Mouse (Mus musculus) kidney, postnatal 0 days (tissue): ENCODE results near the gene Cavin4. TPM values are rescaled to one million over a fixed set of nuclear protein-coding genes. Genes with fewer than 3 reads are reported as not detected.

Experiments
- ATAC-seq: fragments of 200-750 bp; cut with Nextera tagmentation; replicated peaks from 2 replicates; pipeline ENCODE4 v1.8.0; 2017; ENCODE audit warnings: low read depth, moderate number of reproducible peaks, moderate TSS enrichment, moderate library complexity; ENCODE audit not compliant: low FRiP score
- DNase-seq: peaks from one replicate; pipeline ENCODE4 v3.0.0-alpha.2; 2016; ENCODE audit warnings: low spot score
- H3K27ac ChIP-seq: fragments of 300-500 bp; sonication (generic); 2 replicates; pipeline ENCODE4 v1.5.1; 2014; ENCODE audit warnings: mild to moderate bottlenecking
- H3K27me3 ChIP-seq: fragments of 300-500 bp; sonication (generic); 2 replicates; pipeline ENCODE4 v1.6.1; 2014; ENCODE audit warnings: low read length, mixed read lengths; ENCODE audit not compliant: insufficient read depth
- H3K36me3 ChIP-seq: fragments of 300-500 bp; sonication (generic); 2 replicates; pipeline ENCODE4 v1.6.1; 2014; ENCODE audit warnings: low read length, mixed read lengths; ENCODE audit not compliant: insufficient read depth
- H3K4me1 ChIP-seq: fragments of 300-500 bp; sonication (generic); replicated peaks from 2 replicates; pipeline ENCODE4 v1.6.1; 2014; ENCODE audit warnings: antibody characterized with exemption, low read length, mixed read lengths; ENCODE audit not compliant: insufficient read depth
- H3K4me2 ChIP-seq: fragments of 300-500 bp; sonication (generic); 2 replicates; pipeline ENCODE4 v1.6.1; 2014; ENCODE audit warnings: mild to moderate bottlenecking, low read length, moderate library complexity, mixed read lengths
- H3K4me3 ChIP-seq: fragments of 300-500 bp; sonication (generic); replicated peaks from 2 replicates; pipeline ENCODE4 v1.5.1; 2014; ENCODE audit warnings: low read depth, low read length
- H3K9ac ChIP-seq: fragments of 300-500 bp; sonication (generic); 2 replicates; pipeline ENCODE4 v1.6.1; 2014; ENCODE audit warnings: low read depth, low read length
- H3K9me3 ChIP-seq: fragments of 300-500 bp; sonication (generic); replicated peaks from 2 replicates; pipeline ENCODE4 v1.6.1; 2016; ENCODE audit warnings: low read length, inconsistent platforms, mixed read lengths
- CTCF ChIP-seq: IDR thresholded peaks from 2 replicates; pipeline ENCODE4 v1.5.1; 2016; ENCODE audit warnings: antibody characterized with exemption, low read depth, mild to moderate bottlenecking, moderate library complexity
- WGBS: fragments of 180-500 bp; shearing (Covaris S2); extraction: QIAGEN DNeasy Blood & Tissue Kit; methylation state at CpG from one replicate; pipeline ENCODE4 v1.1.7; 2014; 5-methylcytosine and 5-hydroxymethylcytosine counted together
- polyA plus RNA-seq: library from polyadenylated mRNA; unstranded; fragments of >200 nt; fragmentation: Nextera tagmentation; extraction: Ambion mirVana; gene quantifications from 2 replicates; pipeline ENCODE4 v1.2.1, GENCODE M21; 2015

Cavin4 gene
- polyA plus RNA-seq, 1 experiment from 2014 or later = 0.26 TPM

- no peaks in the 10 kb centered on the region for H3K9me3 ChIP-seq
- no peak overlapping the region for H3K4me3 ChIP-seq
- H3K4me1 ChIP-seq = no peaks in the 10 kb centered on the region
- WGBS = 61% methylated on average over 11 of the region's 11 CpGs
- H3K27ac ChIP-seq = no peak overlapping the region
- DNase-seq (no peak), ATAC-seq (no peak)
- no peak overlapping the region for H3K9ac ChIP-seq
- H3K36me3 ChIP-seq = no peaks in the 10 kb centered on the region
- H3K27me3 ChIP-seq = no peaks in the 10 kb centered on the region
- H3K4me2 ChIP-seq = no peak overlapping the region
- TF ChIP-seq CTCF = no peak
Measured at GRCm38 (mm10) chr4:48697302-48697701, 34.0 kb downstream of the Cavin4 start.

GRCm38 (mm10) chr4:48715865-48716650 lies 52.7 kb downstream of the Cavin4 start:
- Histone ChIP-seq H3K4me1 (no peaks in the 10 kb centered on the region; the same call in 1 of the 2 replicates), H3K4me2 (no peak overlapping the region), H3K36me3 (no peaks in the 10 kb centered on the region), H3K27ac (no peak overlapping the region), H3K9ac (no peak overlapping the region), H3K4me3 (no peak overlapping the region), H3K9me3 (no peaks in the 10 kb centered on the region), H3K27me3 (no peaks in the 10 kb centered on the region)
- no peak for TF ChIP-seq CTCF
- ATAC-seq (no peak), DNase-seq (no peak)
- WGBS = 49% methylated on average over 8 of the region's 8 CpGs

DNA sequence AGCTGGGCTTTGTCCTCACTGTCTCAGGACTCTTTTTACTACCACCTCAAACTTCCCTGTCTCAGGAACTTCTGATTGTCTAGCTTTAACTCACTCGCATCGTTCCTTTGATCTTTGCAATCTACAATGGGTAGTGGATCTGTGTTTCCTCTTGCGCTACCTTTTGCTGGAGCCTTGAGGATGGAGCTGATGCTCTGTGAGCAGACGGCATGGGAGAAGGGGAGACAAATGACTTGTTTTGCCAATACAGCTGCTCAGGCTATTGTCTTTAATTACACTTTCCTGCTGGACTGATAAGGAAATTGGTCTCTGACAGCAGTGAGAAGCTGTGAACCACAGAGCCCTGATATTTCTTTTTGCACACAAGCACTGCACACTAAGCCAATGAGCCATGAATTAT lies 53.5 kb downstream of the Cavin4 start:
- Histone ChIP-seq H3K27ac (no peak overlapping the region), H3K4me2 (no peak overlapping the region), H3K4me1 (no peaks in the 10 kb centered on the region; the same call in 1 of the 2 replicates), H3K9me3 (no peaks in the 10 kb centered on the region), H3K9ac (no peak overlapping the region), H3K4me3 (no peak overlapping the region), H3K36me3 (no peaks in the 10 kb centered on the region), H3K27me3 (no peaks in the 10 kb centered on the region)
- no peak for TF ChIP-seq CTCF
- no peak for DNase-seq
- WGBS = 24% methylated on average over 4 of the region's 4 CpGs
- ATAC-seq = no peak

Other genes starting within 250 kb of the Cavin4 start
- gene Tex10, start 190.1 kb upstream of the Cavin4 start, polyA plus RNA-seq = 36.5 and 37.8 TPM in 2 replicates
- gene Msantd3, start 123.6 kb upstream of the Cavin4 start, polyA plus RNA-seq = 28.8 and 30.7 TPM in 2 replicates
- gene Tmeff1, start 78.3 kb upstream of the Cavin4 start, polyA plus RNA-seq = 33.9 and 37.7 TPM in 2 replicates